Mouse (Mus musculus) right cerebral cortex, postnatal 14 days (tissue): ENCODE data around the gene Ext2.

Experiments
- DNase-seq: peaks from one replicate; pipeline ENCODE4 v3.0.0; 2022

Ext2 gene

DNA sequence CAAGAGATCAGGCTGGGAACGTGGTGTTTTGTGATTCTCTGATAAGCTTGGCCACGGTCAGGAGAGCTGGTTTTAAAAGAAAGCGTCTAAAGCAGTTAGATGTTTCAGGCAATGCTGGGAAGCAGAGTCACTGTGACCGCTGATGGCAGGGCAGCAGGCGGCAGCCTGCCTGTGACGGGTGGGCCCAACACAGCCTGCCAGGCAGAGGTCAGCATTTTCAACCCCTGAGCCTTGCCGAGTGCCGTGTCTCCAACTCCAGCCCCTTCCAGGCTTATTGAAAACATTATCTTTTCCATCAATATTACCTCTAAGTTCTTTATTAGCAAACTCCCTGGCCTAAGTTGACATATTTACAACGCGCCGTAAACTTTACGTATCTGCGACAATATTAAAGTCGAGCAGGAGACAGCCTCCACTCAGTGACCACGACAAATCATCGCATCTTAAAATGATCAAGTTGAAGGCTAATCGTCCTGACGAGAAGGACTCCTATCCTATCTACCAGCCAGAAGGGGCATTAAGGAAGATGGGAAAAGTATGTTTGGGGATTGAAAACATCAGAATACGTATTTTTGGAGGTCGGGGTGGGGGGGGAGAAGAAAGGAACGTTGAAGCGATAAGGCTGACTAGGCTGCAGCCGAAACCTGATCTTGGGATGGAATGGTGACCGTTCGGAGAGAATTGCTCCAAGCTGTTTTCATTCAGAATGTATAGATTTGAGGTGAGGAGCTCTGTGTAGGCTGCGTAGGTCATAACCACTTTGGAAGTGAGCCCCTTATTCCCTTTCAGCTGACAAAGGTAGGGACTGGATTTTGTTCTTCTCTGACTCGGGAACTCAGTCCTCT lies 206.3 kb downstream of the Ext2 start:
- DNase-seq, result no peak

- no peak for DNase-seq
These were observed 209.3 kb downstream of the Ext2 start for GRCm38 (mm10) chr2:93613020-93613419.
